Mouse (Mus musculus): Measurements from ENCODE around the gene Ins2.
A peak's percentile ranks its signal among the peaks of the same experiment; 100 is the strongest.

Ins2 gene

GRCm38 (mm10) chr7:142743281-142743680 lies at the start of gene Ins2:
Gene Ins2 (minus strand): TSS chr7:142743381.
- DNase-seq: no peak

- no peak for DNase-seq
These were observed 49.6 kb upstream of the Ins2 start for GRCm38 (mm10) chr7:142792650-142793275.

GRCm38 (mm10) chr7:142789667-142790066 lies 46.5 kb upstream of the Ins2 start:
- no peak for DNase-seq

GRCm38 (mm10) chr7:142737772-142738171 lies 5.4 kb downstream of the Ins2 start:
- DNase-seq: peak; percentile 6

GRCm38 (mm10) chr7:142736943-142737490 lies 6.2 kb downstream of the Ins2 start:
- no peak for DNase-seq

GRCm38 (mm10) chr7:142725973-142726372 lies 17.2 kb downstream of the Ins2 start:
- DNase-seq: no peak

- DNase-seq: no peak
These were observed 22.5 kb downstream of the Ins2 start for GRCm38 (mm10) chr7:142720725-142721124.

GRCm38 (mm10) chr7:142714783-142715498 lies 28.2 kb downstream of the Ins2 start:
- no peak for DNase-seq

- DNase-seq: no peak
These were observed 36.3 kb downstream of the Ins2 start for GRCm38 (mm10) chr7:142706873-142707272.

- DNase-seq: no peak
These were observed 43.8 kb downstream of the Ins2 start for GRCm38 (mm10) chr7:142699334-142699860.

GRCm38 (mm10) chr7:142678611-142679010 lies 64.6 kb downstream of the Ins2 start:
- peak; percentile 44 for DNase-seq

GRCm38 (mm10) chr7:142675644-142676043 lies 67.5 kb downstream of the Ins2 start:
- no peak for DNase-seq

GRCm38 (mm10) chr7:142675141-142675540 lies 68.0 kb downstream of the Ins2 start:
- no peak for DNase-seq

GRCm38 (mm10) chr7:142672120-142672519 lies 71.1 kb downstream of the Ins2 start:
- DNase-seq: no peak

- DNase-seq: no peak
These were observed 72.1 kb downstream of the Ins2 start for GRCm38 (mm10) chr7:142671067-142671466.

GRCm38 (mm10) chr7:142669751-142670625 lies 73.2 kb downstream of the Ins2 start, which contains the start of gene Gm49394:
Gene Gm49394 (minus strand): TSS chr7:142669942.
- DNase-seq: no peak

GRCm38 (mm10) chr7:142668328-142668727 lies 74.9 kb downstream of the Ins2 start:
- no peak for DNase-seq

- DNase-seq: no peak
These were observed 75.7 kb downstream of the Ins2 start for GRCm38 (mm10) chr7:142667521-142667920.

- no peak for DNase-seq
These were observed 76.5 kb downstream of the Ins2 start, which contains the start of gene Igf2 for GRCm38 (mm10) chr7:142666659-142667058. Gene Igf2 (minus strand): TSS chr7:142666816.

GRCm38 (mm10) chr7:142666109-142666508 lies 77.1 kb downstream of the Ins2 start:
- DNase-seq: no peak

GRCm38 (mm10) chr7:142665364-142665763 lies 77.8 kb downstream of the Ins2 start:
- DNase-seq: no peak

- no peak for DNase-seq
These were observed 78.6 kb downstream of the Ins2 start for GRCm38 (mm10) chr7:142664465-142665029.
